Mouse (Mus musculus) layer of hippocampus, adult 9-11 months (tissue): ENCODE results near the gene Zbed5.
"Not testable (repeated sequence)": the region's sequence is repeated elsewhere in the genome, so short reads cannot be mapped to it uniquely, and the experiment has no call there.

Experiments
- DNase-seq: peaks from one replicate; pipeline ENCODE4 v3.0.0; 2022

The Zbed5 gene

GRCm38 (mm10) chr5:129895198-129896088, at the start of gene Zbed5:
Zbed5 (plus strand) TSS chr5:129895723.
- peak; percentile 91 for DNase-seq

- DNase-seq, result peak; percentile 95
These were observed 48.6 kb upstream of the Zbed5 start, which contains the start of gene Sumf2 for GRCm38 (mm10) chr5:129846752-129847557. Sumf2 (plus strand) TSS chr5:129846986.

- no peak for DNase-seq
These were observed 48.0 kb upstream of the Zbed5 start for GRCm38 (mm10) chr5:129847558-129847820.

GRCm38 (mm10) chr5:129855163-129855562, 40.4 kb upstream of the Zbed5 start:
- DNase-seq, result no peak

- no peak for DNase-seq
These were observed 39.1 kb upstream of the Zbed5 start for GRCm38 (mm10) chr5:129856414-129856813.

GRCm38 (mm10) chr5:129862325-129862724, 33.2 kb upstream of the Zbed5 start:
- DNase-seq, result no peak

- peak; percentile 31 for DNase-seq
These were observed 31.1 kb upstream of the Zbed5 start for GRCm38 (mm10) chr5:129864467-129864866.

GRCm38 (mm10) chr5:129865841-129866240, 29.7 kb upstream of the Zbed5 start:
- no peak for DNase-seq

- no peak for DNase-seq
These were observed 26.1 kb upstream of the Zbed5 start for GRCm38 (mm10) chr5:129869238-129869995.

GRCm38 (mm10) chr5:129871238-129871637, 24.3 kb upstream of the Zbed5 start:
- no peak for DNase-seq

- DNase-seq, result no peak
These were observed 21.6 kb upstream of the Zbed5 start for GRCm38 (mm10) chr5:129873942-129874341.

GRCm38 (mm10) chr5:129875098-129875497, 20.4 kb upstream of the Zbed5 start:
- DNase-seq, result no peak

- peak; percentile 47 for DNase-seq
These were observed 17.6 kb upstream of the Zbed5 start for GRCm38 (mm10) chr5:129877731-129878455.

GRCm38 (mm10) chr5:129878946-129879345, 16.6 kb upstream of the Zbed5 start:
- peak; percentile 40 for DNase-seq

GRCm38 (mm10) chr5:129879888-129880287, 15.6 kb upstream of the Zbed5 start:
- no peak for DNase-seq

GRCm38 (mm10) chr5:129886271-129886670, 9.3 kb upstream of the Zbed5 start:
- DNase-seq, result no peak

- peak; percentile 98 for DNase-seq
These were observed 8.4 kb upstream of the Zbed5 start, which contains the start of gene Chchd2 for GRCm38 (mm10) chr5:129886911-129887636. Chchd2 (minus strand) TSS chr5:129887470.

- not testable (repeated sequence) for DNase-seq
These were observed 5.1 kb upstream of the Zbed5 start for GRCm38 (mm10) chr5:129890390-129890789.

GRCm38 (mm10) chr5:129898449-129898848, 2.9 kb downstream of the Zbed5 start, which contains the start of gene Phkg1:
Phkg1 (minus strand) TSS chr5:129898549.
- DNase-seq, result no peak

- no peak for DNase-seq
These were observed 12.3 kb downstream of the Zbed5 start for GRCm38 (mm10) chr5:129907775-129908174.

- peak; percentile 89 for DNase-seq
These were observed 12.9 kb downstream of the Zbed5 start, which contains the start of gene Nupr1l for GRCm38 (mm10) chr5:129908242-129908965. Nupr1l (plus strand) TSS chr5:129908540.
